Mouse (Mus musculus): ENCODE data around the gene Atf2. TPM values are rescaled to one million over a fixed set of nuclear protein-coding genes. Genes with fewer than 3 reads are reported as not detected.

The Atf2 gene
- polyA plus RNA-seq, 1 experiment from 2014 or later: 114 TPM

Other genes with a start within 250 kb of the Atf2 start
- 110 and 117 TPM in 2 replicates for gene Chn1, start 117.3 kb downstream of the Atf2 start, polyA plus RNA-seq (2015; fragmentation: Nextera tagmentation; extraction: Ambion mirVana)
- 1,071 and 1,119 TPM in 2 replicates for gene Atp5g3, start 18.7 kb upstream of the Atf2 start, polyA plus RNA-seq (2015; fragmentation: Nextera tagmentation; extraction: Ambion mirVana)

Measured in hindbrain, embryonic 13.5 days (tissue).